Mouse (Mus musculus) liver, postnatal 0 days (tissue): ENCODE data around the gene Mtnr1b.

Experiments used
- CTCF ChIP-seq: sonication (generic); IDR thresholded peaks from 2 replicates; pipeline ENCODE4 v1.5.1; 2016; ENCODE audit warnings: antibody characterized with exemption, low read depth
- EP300 ChIP-seq: IDR thresholded peaks from 2 replicates; pipeline ENCODE4 v1.6.1; 2016; ENCODE audit warnings: antibody characterized with exemption, low read depth, mild to moderate bottlenecking

DNA sequence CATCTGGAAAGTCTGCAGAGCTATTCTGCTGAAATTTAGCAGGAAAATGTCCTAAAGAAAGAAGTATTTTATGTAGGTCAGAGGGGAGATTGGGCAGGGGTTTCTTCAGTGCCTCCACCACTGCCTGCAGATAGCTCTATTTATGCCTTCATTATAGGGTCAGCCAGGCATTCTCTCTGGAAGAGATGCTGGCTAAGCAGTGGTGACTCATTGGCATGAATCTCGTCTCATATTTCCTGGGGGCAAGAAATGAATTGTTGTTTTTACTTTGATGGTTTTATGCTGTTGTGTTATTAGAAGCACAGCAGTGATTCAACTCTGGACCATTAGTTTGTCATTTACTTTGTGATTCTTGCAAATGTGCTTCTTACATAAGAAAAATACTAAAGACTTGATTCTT is 38.4 kb upstream of the Mtnr1b start:
- TF ChIP-seq CTCF (no peak), EP300 (no peak)
